Mouse (Mus musculus) ES-Bruce4 (cell line): ENCODE measurements around the gene Nmt2.

Experiments
- CTCF ChIP-seq: IDR thresholded peaks from one replicate; pipeline ENCODE4 v1.8.1; 2011; ENCODE audit warnings: low read depth, low read length
- POLR2A ChIP-seq: IDR thresholded peaks from one replicate; pipeline ENCODE4 v1.8.1; 2011; ENCODE audit warnings: low read length; ENCODE audit not compliant: insufficient read depth

GRCm38 (mm10) chr2:3292170-3292569 is 8.2 kb downstream of the Nmt2 start:
- no peak for TF ChIP-seq POLR2A
- TF ChIP-seq CTCF, result no peak
